Mouse (Mus musculus): Measurements from ENCODE around the gene Sf3a2.
"Not testable (repeated sequence)": the region's sequence is repeated elsewhere in the genome, so short reads cannot be mapped to it uniquely, and the experiment has no call there.

Gene Sf3a2

DNA sequence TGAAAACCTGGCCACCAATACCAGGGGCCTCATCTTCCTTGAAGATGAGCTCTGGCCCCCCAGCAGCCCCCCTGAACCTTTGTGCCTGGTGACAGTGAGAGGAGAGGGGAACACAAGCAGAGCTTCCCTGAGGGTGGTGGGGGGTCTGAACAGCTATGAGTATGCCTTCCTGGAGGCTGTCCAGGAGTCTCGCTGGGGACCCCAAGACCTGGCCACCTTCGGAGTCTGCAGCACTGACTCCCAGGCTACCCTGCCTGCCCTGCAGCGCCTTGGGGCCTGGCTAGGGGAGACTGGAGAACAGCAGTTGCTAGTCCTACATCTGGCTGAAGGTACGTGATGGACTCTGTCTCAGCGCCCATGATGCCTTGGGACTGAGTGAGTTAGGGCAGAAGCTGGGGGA, 7.3 kb downstream of the Sf3a2 start:
- no peak for DNase-seq

DNA sequence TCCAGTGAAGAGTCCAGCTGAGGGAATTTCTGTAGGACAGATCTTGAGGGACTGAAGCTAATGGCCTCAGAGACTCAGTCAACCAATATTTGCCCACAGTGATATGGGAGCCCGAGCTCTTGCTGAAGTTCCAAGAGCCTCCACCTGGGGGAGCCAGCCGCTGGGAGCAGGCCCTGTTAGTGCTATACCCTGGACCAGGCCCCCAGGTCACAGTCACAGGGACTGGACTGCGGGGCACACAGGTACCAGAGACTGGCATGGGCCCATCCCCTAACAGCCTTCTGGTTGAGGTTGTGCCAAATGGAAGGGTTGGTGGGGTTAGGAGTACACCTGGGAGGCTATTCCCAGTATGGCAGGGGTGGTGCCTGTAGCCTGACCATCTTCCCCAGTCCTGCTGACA, 7.9 kb downstream of the Sf3a2 start:
- DNase-seq: peak; percentile 83

DNA sequence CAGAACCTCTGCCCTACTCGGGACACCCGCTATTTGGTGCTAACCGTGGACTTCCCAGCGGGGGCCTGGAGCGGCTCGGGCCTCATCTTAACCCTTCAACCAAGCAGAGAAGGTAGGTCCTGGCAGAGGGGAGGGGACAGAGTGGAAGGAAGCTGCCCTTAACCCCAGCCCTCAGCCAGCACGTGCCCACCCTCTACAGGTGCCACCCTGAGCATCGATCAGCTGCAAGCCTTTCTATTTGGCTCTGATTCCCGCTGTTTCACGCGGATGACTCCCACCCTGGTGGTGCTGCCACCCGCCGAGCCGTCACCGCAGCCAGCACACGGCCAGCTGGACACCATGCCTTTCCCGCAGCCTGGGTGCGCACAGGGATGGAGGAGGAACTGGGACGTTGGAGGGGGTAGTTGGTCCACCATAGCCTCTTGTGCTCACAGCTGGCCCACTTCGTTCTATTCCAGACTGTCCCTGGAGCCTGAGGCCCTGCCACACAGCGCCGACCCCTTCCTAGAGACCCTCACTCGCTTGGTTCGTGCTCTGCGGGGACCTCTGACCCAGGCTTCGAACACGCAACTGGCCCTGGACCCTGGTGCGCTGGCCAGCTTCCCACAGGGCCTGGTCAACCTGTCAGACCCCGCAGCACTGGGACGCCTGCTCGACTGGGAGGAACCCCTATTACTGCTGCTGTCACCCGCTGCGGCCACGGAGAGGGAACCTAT, 8.5 kb downstream of the Sf3a2 start:
- DNase-seq: no peak

DNA sequence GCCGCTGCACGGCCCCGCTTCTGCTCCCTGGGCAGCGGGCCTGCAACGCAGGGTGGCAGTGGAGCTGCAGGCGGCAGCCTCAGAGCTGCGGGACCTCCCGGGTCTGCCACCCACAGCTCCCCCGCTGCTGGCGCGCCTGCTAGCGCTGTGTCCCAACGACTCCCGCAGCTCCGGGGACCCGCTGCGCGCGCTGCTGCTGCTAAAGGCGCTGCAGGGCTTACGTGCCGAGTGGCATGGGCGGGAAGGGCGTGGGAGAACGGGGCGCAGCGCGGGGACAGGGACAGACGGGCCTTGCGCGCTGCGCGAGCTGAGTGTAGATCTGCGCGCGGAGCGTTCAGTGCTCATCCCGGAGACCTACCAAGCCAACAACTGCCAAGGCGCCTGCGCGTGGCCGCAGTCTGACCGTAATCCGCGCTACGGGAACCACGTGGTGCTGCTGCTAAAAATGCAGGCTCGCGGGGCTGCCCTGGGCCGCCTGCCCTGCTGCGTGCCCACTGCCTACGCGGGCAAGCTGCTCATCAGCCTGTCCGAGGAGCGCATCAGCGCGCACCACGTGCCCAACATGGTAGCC, 9.1 kb downstream of the Sf3a2 start:
- DNase-seq: peak; percentile 75

DNA sequence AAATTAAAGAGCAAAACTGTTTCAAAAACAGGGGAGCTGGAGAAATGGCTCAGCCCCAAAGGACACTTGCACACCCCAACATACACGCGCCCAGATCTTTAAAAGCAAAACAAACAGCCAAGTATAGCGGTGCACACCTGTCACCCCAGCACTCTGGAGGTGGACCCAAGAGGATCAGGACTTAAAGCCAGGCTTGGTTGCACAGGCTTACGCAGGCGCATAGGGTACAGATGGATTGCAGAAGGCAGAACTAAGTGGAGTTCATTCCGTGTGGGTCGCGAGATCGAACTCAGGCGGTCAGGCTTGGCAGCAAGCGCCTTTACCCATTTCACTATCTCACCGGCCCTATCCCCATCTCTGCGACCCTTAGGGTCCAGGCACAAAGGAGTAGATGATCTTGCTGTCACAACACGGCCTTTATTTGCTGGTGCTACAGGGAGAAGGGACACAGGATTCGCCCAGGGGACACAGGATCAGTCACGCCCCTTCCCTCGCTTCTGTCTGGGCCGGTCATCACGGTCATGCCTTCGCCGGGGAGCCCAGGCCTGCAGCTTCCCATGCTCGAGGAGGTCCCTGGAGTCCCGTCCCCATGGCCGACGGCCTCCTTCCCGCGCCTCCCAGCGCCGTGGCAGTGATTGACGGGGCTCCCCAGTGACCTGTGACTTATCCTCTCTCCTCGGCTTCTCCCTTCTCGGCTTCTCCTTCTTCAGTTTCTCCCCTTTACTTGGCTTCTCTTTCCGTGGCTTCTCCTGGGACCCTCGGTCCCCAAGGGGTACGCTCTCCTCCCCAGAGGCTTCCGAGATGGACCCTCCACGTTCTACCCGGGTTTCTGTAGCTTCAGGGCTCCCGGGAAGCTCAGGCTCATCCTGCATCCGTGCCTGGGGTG, 10.3 kb downstream of the Sf3a2 start:
- DNase-seq: no peak

DNA sequence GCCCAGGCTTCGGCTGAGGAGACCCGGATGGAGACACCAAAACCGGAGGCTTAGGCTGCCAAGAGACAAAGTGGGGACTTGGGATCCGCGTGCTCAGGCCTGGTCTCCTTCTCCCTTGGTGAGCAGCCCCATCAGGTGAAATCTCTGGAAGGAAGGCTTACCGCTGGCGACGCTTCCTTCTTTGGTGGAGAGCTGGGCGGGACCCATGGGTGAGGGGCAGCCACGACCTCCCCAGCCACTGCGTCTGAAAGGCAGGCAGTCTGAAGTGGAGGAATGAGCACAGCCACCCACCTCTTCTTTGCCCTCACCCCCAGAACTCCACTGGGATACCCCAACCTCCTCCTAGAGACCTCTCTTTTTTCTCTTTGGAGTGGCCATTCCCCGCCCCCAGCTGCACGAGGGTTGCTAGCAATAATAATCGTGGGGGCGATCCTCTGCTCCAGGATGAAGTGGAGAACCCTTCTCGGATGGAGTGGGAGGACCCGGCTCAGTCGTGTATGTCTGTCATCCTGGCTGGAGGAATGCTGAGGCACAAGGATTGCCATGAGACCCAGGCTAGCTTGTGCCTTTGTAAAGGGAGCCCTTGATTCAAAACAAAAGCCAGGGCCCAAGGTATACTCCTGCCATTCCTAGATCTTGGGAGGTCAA, 11.1 kb downstream of the Sf3a2 start:
- DNase-seq: no peak

DNA sequence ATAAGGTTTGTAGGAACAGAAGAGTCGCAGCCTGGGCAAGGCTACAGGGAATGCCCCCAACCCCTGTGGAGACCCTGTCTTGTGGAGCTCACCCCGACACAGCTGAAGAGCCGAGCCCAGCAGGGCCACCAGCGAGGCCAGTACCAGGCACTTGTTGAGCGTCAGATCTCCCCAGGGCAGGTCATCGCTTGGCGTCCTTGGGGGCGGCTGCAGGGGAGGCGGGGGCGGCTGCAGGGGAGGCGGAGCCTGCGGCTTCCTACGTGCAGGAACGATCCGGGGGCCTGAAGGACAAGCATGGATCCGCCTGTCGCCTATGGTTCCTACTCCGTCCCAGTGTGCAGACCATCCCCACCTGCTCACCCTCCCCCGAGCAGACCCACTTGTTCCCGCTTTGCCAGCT, 12.1 kb downstream of the Sf3a2 start:
- DNase-seq: no peak

DNA sequence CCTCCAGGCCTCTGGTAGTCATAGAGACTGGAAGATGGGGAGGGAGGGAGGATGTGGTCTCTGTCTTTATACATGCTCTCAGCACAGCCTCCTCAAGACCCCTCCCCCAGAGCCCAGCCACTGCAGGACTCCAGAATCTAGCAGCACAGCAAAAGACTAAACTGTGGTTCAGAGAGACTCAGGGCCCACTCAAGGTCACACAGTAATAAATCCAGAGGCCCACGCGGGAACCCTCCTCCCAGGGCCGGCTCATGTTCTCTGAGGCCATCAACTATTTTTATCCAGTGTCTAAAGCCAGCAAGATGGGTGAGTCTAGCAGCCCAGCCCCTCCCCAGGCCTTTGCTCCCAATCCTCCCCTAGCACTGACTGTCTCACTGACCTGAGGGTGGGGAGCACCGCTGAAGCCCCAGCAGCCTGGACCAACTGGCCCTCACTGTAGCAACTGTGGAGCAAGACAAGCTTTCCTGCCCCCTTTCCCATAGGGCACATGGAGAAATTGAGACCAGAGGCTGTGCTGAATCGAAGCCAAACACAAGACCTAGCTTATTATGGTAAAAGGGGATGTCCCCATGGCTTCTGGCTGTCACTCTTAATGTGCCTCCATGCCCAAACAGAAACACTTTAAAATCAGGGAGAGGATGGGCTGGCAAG, 14.5 kb downstream of the Sf3a2 start:
- no peak for DNase-seq

DNA sequence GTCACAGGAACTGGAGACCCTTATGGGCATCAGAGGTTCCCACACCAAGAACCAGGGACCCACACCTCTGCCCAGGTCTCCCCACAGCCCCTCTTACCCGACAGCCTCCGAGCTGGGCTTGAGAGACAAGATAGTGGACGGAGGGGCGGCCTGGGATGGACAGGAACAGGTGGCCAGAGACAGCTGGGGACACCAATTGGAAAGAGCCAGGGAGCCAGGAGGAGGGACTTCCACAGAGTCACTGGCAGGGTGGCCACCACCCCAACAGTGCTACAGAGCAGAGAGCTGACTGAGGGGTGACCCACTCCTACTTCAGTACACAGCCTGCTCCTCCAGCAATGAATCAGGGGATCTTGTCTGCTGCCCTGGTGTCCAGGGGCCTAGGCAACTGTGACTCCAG, 15.4 kb downstream of the Sf3a2 start, which contains the start of gene Jsrp1:
Gene Jsrp1, minus strand, starts transcription at position 133 of the 400 bp plus-strand sequence.
- DNase-seq: no peak

DNA sequence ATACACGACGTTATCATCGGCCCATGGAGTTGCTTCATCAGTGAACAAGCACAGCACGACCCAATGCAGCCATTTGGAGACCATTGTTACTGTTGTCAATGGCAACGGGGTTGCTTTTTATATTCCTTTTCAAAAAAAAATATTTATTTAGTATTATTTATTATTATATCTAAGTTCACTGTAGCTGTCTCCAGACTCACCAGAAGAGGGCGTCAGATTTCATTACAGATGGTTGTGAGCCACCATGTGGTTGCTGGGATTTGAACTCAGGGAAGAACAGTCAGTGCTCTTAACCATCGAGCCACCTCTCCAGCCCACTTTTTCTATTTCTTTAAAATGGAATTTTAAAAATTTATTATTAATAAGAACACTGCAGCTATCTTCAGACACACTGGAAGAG, 16.8 kb downstream of the Sf3a2 start:
- DNase-seq: no peak

DNA sequence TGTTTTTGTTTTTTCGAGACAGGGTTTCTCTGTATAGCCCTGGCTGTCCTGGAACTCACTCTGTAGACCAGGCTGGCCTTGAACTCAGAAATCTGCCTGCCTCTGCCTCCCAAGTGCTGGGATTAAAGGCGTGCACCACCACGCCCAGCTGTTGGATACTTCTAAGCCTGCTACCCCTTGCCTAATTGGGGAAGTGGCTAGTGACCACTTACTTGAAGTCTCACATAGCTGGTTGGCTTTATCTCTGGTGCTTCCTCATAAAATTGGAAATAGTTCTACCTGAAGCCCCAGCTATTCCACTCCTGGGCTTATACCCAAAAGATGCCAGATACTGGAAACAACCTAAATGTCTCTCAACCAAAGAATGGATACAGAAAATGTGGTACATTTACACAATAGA, 18.3 kb downstream of the Sf3a2 start:
- DNase-seq: not testable (repeated sequence)

DNA sequence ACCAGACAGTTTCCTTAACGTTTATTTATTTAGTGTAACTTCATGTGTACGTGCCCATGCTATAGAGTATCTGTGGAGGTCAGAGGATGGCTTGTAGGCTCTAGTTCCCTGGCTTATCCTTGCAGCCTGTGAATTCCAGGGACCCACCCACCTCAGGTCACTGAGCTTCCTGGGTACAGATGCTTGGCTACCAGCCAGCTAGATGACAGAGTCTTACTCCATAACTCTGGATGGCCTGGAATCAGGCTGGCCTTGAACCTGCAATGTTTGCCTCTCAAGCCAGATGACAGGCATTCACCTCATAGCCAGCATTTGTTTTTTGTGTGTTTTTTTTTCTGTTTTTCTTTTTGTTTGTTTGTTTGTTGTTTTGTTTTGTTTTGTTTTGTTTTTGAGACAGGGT, 19.2 kb downstream of the Sf3a2 start:
- DNase-seq: no peak

DNA sequence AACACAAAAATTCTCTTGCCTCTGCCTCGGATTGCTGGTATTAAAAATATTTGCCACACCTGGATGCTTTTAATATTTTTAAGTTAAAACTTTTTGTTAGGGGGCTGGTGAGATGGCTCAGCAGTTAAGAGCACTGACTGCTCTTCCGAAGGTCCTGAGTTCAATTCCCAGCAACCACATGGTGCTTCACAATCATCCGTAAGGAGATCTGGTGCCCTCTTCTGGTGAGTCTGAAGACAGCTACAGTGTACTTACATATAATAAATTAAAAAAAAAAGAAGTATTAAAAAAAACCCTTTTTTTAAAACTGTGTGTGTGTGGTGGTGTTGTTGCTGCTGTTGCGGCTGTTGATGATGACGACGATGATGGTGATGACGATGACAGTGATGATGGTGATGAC, 20.0 kb downstream of the Sf3a2 start:
- not testable (repeated sequence) for DNase-seq

DNA sequence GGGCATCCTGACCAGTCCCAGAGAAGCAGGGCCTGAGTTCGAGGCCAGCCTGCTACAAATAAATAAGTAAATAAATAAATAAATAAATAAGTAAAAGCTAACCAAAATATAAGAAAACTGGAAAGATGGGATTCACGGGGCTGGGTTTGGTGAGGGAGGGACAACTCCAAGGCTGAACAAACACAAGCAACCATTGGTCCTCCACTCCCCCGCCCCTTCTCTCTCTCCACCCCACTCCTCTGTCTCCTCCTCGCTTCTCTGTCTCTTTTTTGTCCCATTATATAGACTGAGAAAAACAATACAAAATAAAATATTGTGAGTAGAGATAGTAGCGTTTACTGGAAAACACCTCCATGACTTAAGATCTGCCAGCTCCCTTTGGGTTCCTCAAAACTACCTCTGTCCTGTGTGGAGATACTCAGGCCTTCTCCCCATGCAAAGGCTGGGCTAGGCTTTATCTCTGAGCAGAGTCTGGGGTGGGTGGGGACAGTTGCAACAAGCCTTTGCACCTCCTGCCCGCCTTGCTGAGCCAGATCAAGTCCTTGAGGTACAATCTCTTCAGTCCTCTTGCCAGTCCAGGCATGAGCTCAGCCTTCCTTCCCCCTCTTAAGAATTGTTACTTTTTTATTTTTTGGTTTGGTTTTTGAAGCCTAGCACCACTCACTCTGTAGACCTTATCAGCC, 20.7 kb downstream of the Sf3a2 start:
- no peak for DNase-seq

DNA sequence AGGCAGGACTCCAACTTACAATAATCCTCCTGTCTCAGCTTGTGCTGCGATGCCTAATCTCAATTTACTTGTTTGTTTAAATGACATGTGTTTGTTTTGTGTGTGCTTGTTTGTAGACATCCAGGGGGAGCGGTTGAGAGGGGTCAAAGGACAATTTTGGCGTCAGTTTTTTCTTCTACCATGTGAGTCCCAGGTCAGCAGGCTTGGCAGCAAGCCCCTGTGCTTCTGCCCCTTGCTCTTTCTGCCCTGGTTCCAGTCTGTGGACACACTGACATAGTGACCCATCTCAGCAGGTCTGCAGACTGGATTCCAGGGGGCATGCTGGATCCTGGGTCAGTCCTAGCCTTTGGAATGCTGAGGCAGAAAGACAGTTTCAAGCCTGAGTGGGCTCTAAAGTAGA, 21.4 kb downstream of the Sf3a2 start:
- no peak for DNase-seq

DNA sequence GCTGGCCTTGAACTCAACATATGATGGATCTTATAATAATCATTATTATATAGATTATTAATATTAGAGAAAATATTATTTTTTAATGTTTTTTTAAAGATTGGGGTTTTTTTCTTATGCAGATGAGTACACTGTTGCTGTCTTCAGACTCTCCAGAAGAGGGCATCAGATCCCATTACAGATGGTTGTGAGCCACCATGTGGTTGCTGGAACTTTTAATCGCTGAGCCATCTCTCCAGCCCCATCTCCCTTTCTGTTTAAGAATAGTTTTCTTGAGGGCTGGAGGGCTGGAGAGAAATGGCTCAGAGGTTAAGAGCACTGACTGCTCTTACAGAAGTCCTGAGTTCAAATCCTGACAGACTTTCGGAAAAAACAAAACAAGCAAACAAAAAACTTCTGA, 24.0 kb downstream of the Sf3a2 start:
- peak; percentile 62 for DNase-seq

DNA sequence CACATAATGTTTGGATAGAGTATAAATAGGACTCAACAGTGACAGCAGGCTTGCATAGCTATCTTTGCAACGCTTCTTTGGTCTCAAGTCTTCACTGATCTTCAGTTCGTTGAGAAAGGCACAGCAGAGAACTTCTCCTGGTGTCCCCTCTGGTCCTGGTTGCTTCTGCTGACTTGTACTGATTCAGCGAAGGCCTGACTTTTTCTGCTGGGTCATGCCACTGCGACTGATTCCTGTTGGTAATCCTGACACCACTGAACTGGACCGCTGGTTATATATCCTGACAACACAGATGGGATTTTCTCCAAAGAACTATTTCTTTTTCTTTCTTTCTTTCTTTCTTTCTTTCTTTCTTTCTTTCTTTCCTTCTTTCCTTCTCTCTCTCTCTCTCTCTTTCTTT, 24.5 kb downstream of the Sf3a2 start:
- no peak for DNase-seq

DNA sequence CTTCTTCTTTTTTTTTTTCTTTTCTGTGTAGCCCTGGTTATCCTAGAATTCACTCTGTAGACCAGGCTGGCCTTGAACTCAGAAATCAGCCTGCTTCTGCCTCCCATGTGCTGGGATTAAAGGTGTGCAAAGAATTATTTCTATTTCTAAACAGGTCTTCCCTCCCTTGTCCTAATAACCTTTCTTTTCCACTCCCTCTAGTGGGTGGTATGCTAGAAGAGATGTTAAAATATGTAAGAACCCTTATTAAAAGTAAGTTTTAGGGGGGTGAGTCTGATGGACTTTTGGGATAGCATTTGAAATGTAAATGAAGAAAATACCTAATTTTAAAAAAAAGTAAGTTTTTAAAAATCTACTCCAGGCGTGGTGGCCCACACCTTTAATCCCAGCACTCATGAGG, 25.3 kb downstream of the Sf3a2 start:
- DNase-seq: no peak

DNA sequence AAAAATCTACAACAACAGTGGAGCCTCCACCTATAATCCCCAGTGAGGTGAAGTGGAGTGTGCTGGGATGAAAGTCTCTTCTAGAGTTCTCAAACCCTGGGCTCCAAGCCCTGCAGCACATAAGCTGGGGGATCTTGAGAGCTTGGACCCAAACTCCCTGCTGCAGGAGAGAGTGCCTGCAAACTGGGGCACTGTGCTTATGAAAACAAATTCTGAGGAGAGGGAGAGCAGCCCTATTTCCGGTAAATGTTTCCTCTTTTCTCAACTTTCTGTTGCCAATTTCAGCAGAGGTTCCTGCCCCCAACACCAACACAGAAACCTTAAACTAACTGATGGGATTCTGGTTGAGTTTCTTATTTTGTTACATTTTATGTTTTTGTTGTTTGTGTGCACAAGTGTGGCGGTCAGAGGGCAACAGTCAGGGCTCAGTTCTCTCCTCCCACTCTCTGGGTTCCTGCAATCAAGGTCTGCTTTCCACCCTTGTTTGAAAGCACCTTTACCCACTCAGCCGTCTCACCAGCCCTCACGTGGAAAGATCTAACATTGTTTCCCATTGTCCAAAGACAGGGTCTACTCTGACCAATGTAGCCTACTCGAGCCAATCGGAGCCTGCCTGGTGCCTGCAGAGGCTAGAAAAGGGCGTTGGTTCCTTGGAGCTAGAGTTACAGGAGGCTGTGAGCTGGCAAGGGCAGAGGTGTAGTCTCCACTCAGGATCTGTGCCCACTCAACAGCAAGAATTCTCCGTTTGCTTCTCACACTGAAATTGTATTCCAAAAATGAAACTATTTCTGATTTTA, 26.0 kb downstream of the Sf3a2 start:
- no peak for DNase-seq

DNA sequence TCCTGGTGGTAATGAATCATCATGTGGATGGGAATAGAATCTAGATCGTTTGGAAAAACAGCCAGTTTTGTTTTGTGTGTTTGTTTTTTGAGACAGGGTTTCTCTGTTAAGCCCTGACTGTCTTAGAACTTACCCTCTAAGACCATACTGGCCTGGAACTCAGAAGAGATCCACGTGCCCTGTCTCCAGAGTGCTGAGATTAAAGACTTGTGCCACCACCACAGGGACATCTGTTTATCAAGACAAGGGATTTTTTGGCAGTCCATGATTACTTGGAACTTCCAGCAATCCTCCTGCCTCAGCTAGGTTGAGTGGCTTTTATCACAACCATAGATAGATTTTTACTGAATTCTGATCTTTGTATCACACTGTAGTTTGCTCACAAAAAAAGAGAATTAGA, 26.8 kb downstream of the Sf3a2 start:
- no peak for DNase-seq

Measured in lung, postnatal 10 days (tissue).